Mouse (Mus musculus): ENCODE results near the gene Snx21. TPM values are rescaled to one million over a fixed set of nuclear protein-coding genes. Genes with fewer than 3 reads are reported as not detected.

Snx21 gene
- total and polyA plus RNA-seq, 3 experiments = 3.8 to 7.7 TPM; not detected in 1

- TF ChIP-seq ZMIZ1 (IDR thresholded peaks at IDR 0.05; ENCODE audit: low read depth, low read length) (0 out of 2 replicates have a peak, but pooled peaks have one; percentile 28), MAX (IDR thresholded peaks at IDR 0.05; ENCODE audit: low read length) (0 out of 2 replicates have a peak, but pooled peaks have one; percentile 23), USF2 (IDR thresholded peaks at IDR 0.05; ENCODE audit: borderline replicate concordance in 1 of 2, insufficient read depth in 1 of 2, low read depth in 1 of 2, low read length in 2 of 2) (no peak), ZKSCAN1 (IDR thresholded peaks at IDR 0.05; ENCODE audit: low read depth, low read length) (0 out of 2 replicates have a peak, but pooled peaks have one; percentile 20), GATA1 (IDR thresholded peaks at IDR 0.05; ENCODE audit: low read depth, low read length) (no peak), KAT2A (conservative IDR thresholded peaks at IDR 0.05; ENCODE audit: low read depth, low read length) (no peak), ZC3H11A (IDR thresholded peaks at IDR 0.05; ENCODE audit: low read depth, low read length) (peak; percentile 18; the same call in 1 of the 2 replicates), POLR2A (IDR thresholded peaks at IDR 0.05; ENCODE audit: control insufficient read depth in 1 of 2, insufficient read depth in 1 of 2, low read depth in 1 of 2, low read length in 2 of 2, poor library complexity in 1 of 2) (no peak), CHD1 (IDR thresholded peaks at IDR 0.05; ENCODE audit: low read depth, low read length) (no peak), MEF2A (IDR thresholded peaks at IDR 0.05; ENCODE audit: extremely low read depth, insufficient replicate concordance, low read depth, low read length, poor library complexity, severe bottlenecking) (no peak), RAD21 (IDR thresholded peaks at IDR 0.05; ENCODE audit: low read depth, low read length) (peak; percentile 13), EP300 (IDR thresholded peaks at IDR 0.05; ENCODE audit: low read depth in 1 of 2, low read length in 2 of 2) (no peak)
These were observed 7.6 kb downstream of the Snx21 start (continued) for GRCm38 (mm10) chr2:164793236-164793635.

- TF ChIP-seq CTCF (IDR thresholded peaks at IDR 0.05 in 2 of 3, conservative IDR thresholded peaks at IDR 0.05 in 1 of 3; ENCODE audit: control insufficient read depth in 1 of 3, insufficient read depth in 1 of 3, low read depth in 2 of 3, low read length in 3 of 3, poor library complexity in 1 of 3, severe bottlenecking in 1 of 3) = peak in 1 of 3 experiments; percentile 42; a peak in 2 of 6 replicates
- no peak for TF ChIP-seq MYB (IDR thresholded peaks at IDR 0.05; ENCODE audit: low read depth, low read length)
- no peak overlapping the region for H3K4me3 ChIP-seq (ENCODE audit: control insufficient read depth in 1 of 2, insufficient read depth in 1 of 2, low read depth in 2 of 2, low read length in 2 of 2)
- peak; percentile 49 for DNase-seq (ENCODE audit: low read depth, low spot score)
- H3K9ac ChIP-seq (ENCODE audit: control insufficient read depth, low read depth, low read length, poor library complexity, severe bottlenecking) = no peak overlapping the region
- H3K36me3 ChIP-seq (ENCODE audit: control insufficient read depth in 1 of 2, insufficient read depth in 2 of 2, low read length in 2 of 2) = peaks cover 0 to 5% of the 10 kb centered on the region in 2 experiments; a peak in 2 of 4 replicates
- H3K27me3 ChIP-seq (ENCODE audit: control insufficient read depth in 1 of 2, insufficient read depth in 2 of 2, low read length in 2 of 2) = no peaks in the 10 kb centered on the region
- no peaks in the 10 kb centered on the region for H3K9me3 ChIP-seq (replicated peaks; ENCODE audit: insufficient read depth, low read length)
- H3K79me2 ChIP-seq (ENCODE audit: control insufficient read depth, insufficient read depth, low read length, poor library complexity) = no peaks in the 10 kb centered on the region
- no peak overlapping the region for H3K27ac ChIP-seq (ENCODE audit: control insufficient read depth, low read depth, low read length)
- H3K4me1 ChIP-seq (ENCODE audit: control insufficient read depth in 1 of 2, insufficient read depth in 2 of 2, low read length in 2 of 2) = no peaks in the 10 kb centered on the region
These were observed 8.1 kb downstream of the Snx21 start for GRCm38 (mm10) chr2:164793772-164794171.

GRCm38 (mm10) chr2:164794293-164794692 lies 8.7 kb downstream of the Snx21 start:
- Histone ChIP-seq H3K9ac (ENCODE audit: control insufficient read depth, low read depth, low read length, poor library complexity, severe bottlenecking) (peak overlapping the region; percentile 35; the same call in 1 of the 2 replicates), H3K79me2 (ENCODE audit: control insufficient read depth, insufficient read depth, low read length, poor library complexity) (no peaks in the 10 kb centered on the region), H3K27ac (ENCODE audit: control insufficient read depth, low read depth, low read length) (no peak overlapping the region), H3K4me3 (ENCODE audit: control insufficient read depth in 1 of 2, insufficient read depth in 1 of 2, low read depth in 2 of 2, low read length in 2 of 2) (no peak overlapping the region), H3K27me3 (ENCODE audit: control insufficient read depth in 1 of 2, insufficient read depth in 2 of 2, low read length in 2 of 2) (no peaks in the 10 kb centered on the region), H3K4me1 (ENCODE audit: control insufficient read depth in 1 of 2, insufficient read depth in 2 of 2, low read length in 2 of 2) (no peaks in the 10 kb centered on the region), H3K36me3 (ENCODE audit: control insufficient read depth in 1 of 2, insufficient read depth in 2 of 2, low read length in 2 of 2) (peaks cover 0 to 5% of the 10 kb centered on the region in 2 experiments; a peak in 2 of 4 replicates), H3K9me3 (replicated peaks; ENCODE audit: insufficient read depth, low read length) (no peaks in the 10 kb centered on the region)
- peak; percentile 95 for DNase-seq (ENCODE audit: low read depth, low spot score)
- TF ChIP-seq RAD21 (IDR thresholded peaks at IDR 0.05; ENCODE audit: low read depth, low read length) (peak; percentile 63), ZC3H11A (IDR thresholded peaks at IDR 0.05; ENCODE audit: low read depth, low read length) (no peak; the same call in 1 of the 2 replicates), USF1 (IDR thresholded peaks at IDR 0.05; ENCODE audit: low read depth, low read length) (peak; percentile 61; the same call in 1 of the 2 replicates), EP300 (IDR thresholded peaks at IDR 0.05; ENCODE audit: low read depth in 1 of 2, low read length in 2 of 2) (no peak), CHD2 (IDR thresholded peaks at IDR 0.05; ENCODE audit: low read length) (no peak), MYC (IDR thresholded peaks at IDR 0.05; ENCODE audit: low read depth, low read length) (peak; percentile 74; the same call in 1 of the 2 replicates), NELFE (IDR thresholded peaks at IDR 0.05; ENCODE audit: low read depth, low read length) (no peak), MXI1 (IDR thresholded peaks at IDR 0.05; ENCODE audit: low read depth, low read length) (peak; percentile 79), CTCF (IDR thresholded peaks at IDR 0.05 in 2 of 3, conservative IDR thresholded peaks at IDR 0.05 in 1 of 3; ENCODE audit: control insufficient read depth in 1 of 3, insufficient read depth in 1 of 3, low read depth in 2 of 3, low read length in 3 of 3, poor library complexity in 1 of 3, severe bottlenecking in 1 of 3) (peak; percentile 83 to 95 (median 93)), POLR2AphosphoS5 (IDR thresholded peaks at IDR 0.05; ENCODE audit: borderline replicate concordance, low read depth, low read length) (no peak), SMC3 (IDR thresholded peaks at IDR 0.05; ENCODE audit: low read depth, low read length) (peak; percentile 60), SIN3A (IDR thresholded peaks at IDR 0.05; ENCODE audit: low read length) (no peak), BHLHE40 (IDR thresholded peaks at IDR 0.05; ENCODE audit: borderline replicate concordance, low read depth, low read length) (peak; percentile 26; the same call in 1 of the 2 replicates), POLR2AphosphoS2 (IDR thresholded peaks at IDR 0.05; ENCODE audit: low read length) (no peak), ZNF384 (IDR thresholded peaks at IDR 0.05; ENCODE audit: low read depth, low read length) (peak; percentile 25; the same call in 1 of the 2 replicates), MAZ (IDR thresholded peaks at IDR 0.05; ENCODE audit: low read depth, low read length) (peak; percentile 86), RCOR1 (IDR thresholded peaks at IDR 0.05; ENCODE audit: low read depth, low read length) (no peak), TCF12 (IDR thresholded peaks at IDR 0.05; ENCODE audit: low read depth, low read length) (no peak)
